Mouse (Mus musculus) liver, adult 2 months (tissue): ENCODE results near the gene Lad1. TPM values are rescaled to one million over a fixed set of nuclear protein-coding genes. Genes with fewer than 3 reads are reported as not detected.

Experiments
- DNase-seq: peaks from one replicate; pipeline ENCODE4 v3.0.0-alpha.2; 2011; ENCODE audit warnings: low read depth, low spot score; ENCODE audit errors: extremely low read depth
- H3K27ac ChIP-seq: fragments of 200-500 bp; replicated peaks from 2 replicates; pipeline ENCODE4 v1.5.1; 2012; ENCODE audit warnings: low read depth, mild to moderate bottlenecking, control low read depth, inconsistent platforms, low read length; ENCODE audit not compliant: insufficient read depth
- H3K27me3 ChIP-seq: fragments of 200-500 bp; 2 replicates; pipeline ENCODE4 v1.6.1; 2012; ENCODE audit warnings: mild to moderate bottlenecking, moderate library complexity, low read length, inconsistent platforms; ENCODE audit not compliant: control insufficient read depth, insufficient read depth
- H3K36me3 ChIP-seq: fragments of 200-500 bp; 2 replicates; pipeline ENCODE4 v1.6.1; 2012; ENCODE audit warnings: low read length, inconsistent platforms; ENCODE audit not compliant: control insufficient read depth, insufficient read depth
- H3K4me1 ChIP-seq: fragments of 200-500 bp; 2 replicates; pipeline ENCODE4 v1.6.1; 2011; ENCODE audit warnings: low read length; ENCODE audit not compliant: control insufficient read depth, insufficient read depth
- H3K4me3 ChIP-seq: fragments of 200-500 bp; 2 replicates; pipeline ENCODE4 v1.5.1; 2011; ENCODE audit warnings: low read depth, mild to moderate bottlenecking, control low read depth, low read length, moderate library complexity; ENCODE audit not compliant: insufficient read depth
- H3K79me2 ChIP-seq: fragments of 200-500 bp; 2 replicates; pipeline ENCODE4 v1.6.1; 2012; ENCODE audit warnings: inconsistent platforms, mild to moderate bottlenecking, low read length, moderate library complexity; ENCODE audit not compliant: control insufficient read depth, insufficient read depth
- H3K9ac ChIP-seq: fragments of 200-500 bp; 2 replicates; pipeline ENCODE4 v1.6.1; 2012; ENCODE audit warnings: low read depth, mild to moderate bottlenecking, control low read depth, inconsistent platforms, low read length
- CTCF ChIP-seq: fragments of 200-500 bp; IDR thresholded peaks from 2 replicates; pipeline ENCODE4 v1.5.1; 2011; ENCODE audit warnings: low read depth, low read length, control low read depth
- POLR2A ChIP-seq: fragments of 200-500 bp; IDR thresholded peaks from 2 replicates; pipeline ENCODE4 v1.6.1; 2011; ENCODE audit warnings: low read length, control low read depth; ENCODE audit not compliant: insufficient read depth; ENCODE audit errors: extremely low read depth
- WGBS: fragments of 180-500 bp; shearing (Covaris S2); methylation state at CpG from one replicate; pipeline ENCODE4 v1.1.7; 2018; 5-methylcytosine and 5-hydroxymethylcytosine counted together
- polyA plus RNA-seq: library from polyadenylated mRNA; depleted of rRNA; stranded (reverse); fragments of >200 nt; gene quantifications from 2 replicates; pipeline ENCODE4 v1.2.3, GENCODE M21; 2012
- total RNA-seq: library from RNA; depleted of rRNA; stranded (reverse); fragments of >200 nt; gene quantifications from 2 replicates; pipeline ENCODE4 v1.2.3, GENCODE M21; 2014

Lad1 gene
- total and polyA plus RNA-seq, 2 experiments, result 0.55 to 3.4 TPM

GRCm38 (mm10) chr1:135798492-135798891, 19.9 kb upstream of the Lad1 start:
- Histone ChIP-seq H3K79me2 (no peaks in the 10 kb centered on the region), H3K9ac (no peak overlapping the region), H3K27ac (no peak overlapping the region), H3K36me3 (no peaks in the 10 kb centered on the region), H3K4me1 (no peaks in the 10 kb centered on the region), H3K27me3 (0 out of 2 replicates have a peak, but pooled peaks cover 3% of the 10 kb centered on the region), H3K4me3 (no peak overlapping the region)
- 84% methylated on average over 1 of the region's 1 CpGs for WGBS
- no peak for DNase-seq
- TF ChIP-seq POLR2A (no peak), CTCF (no peak)

GRCm38 (mm10) chr1:135799109-135799627, 19.2 kb upstream of the Lad1 start:
- TF ChIP-seq POLR2A (no peak), CTCF (no peak)
- 72% methylated on average over 8 of the region's 8 CpGs for WGBS
- Histone ChIP-seq H3K4me1 (no peaks in the 10 kb centered on the region), H3K27ac (no peak overlapping the region), H3K36me3 (no peaks in the 10 kb centered on the region), H3K79me2 (no peaks in the 10 kb centered on the region), H3K4me3 (no peak overlapping the region), H3K9ac (no peak overlapping the region), H3K27me3 (no peaks in the 10 kb centered on the region)
- no peak for DNase-seq

GRCm38 (mm10) chr1:135800192-135800950, 18.0 kb upstream of the Lad1 start:
- no peak for DNase-seq
- H3K36me3 ChIP-seq, result no peaks in the 10 kb centered on the region
- no peak overlapping the region for H3K9ac ChIP-seq
- TF ChIP-seq CTCF, result no peak
- no peak for TF ChIP-seq POLR2A
- H3K27ac ChIP-seq, result no peak overlapping the region
- no peaks in the 10 kb centered on the region for H3K4me1 ChIP-seq
- H3K79me2 ChIP-seq, result no peaks in the 10 kb centered on the region
- no peak overlapping the region for H3K4me3 ChIP-seq
- WGBS, result 68% methylated on average over 8 of the region's 8 CpGs
- H3K27me3 ChIP-seq, result no peaks in the 10 kb centered on the region

- Histone ChIP-seq H3K36me3 (no peaks in the 10 kb centered on the region), H3K4me3 (no peak overlapping the region), H3K9ac (no peak overlapping the region), H3K27ac (no peak overlapping the region), H3K4me1 (no peaks in the 10 kb centered on the region), H3K79me2 (no peaks in the 10 kb centered on the region), H3K27me3 (no peaks in the 10 kb centered on the region)
- 62% methylated on average over 10 of the region's 10 CpGs for whole genome bisulfite sequencing
- TF ChIP-seq CTCF (no peak), POLR2A (no peak)
- no peak for DNase-seq
These were observed 10.9 kb upstream of the Lad1 start for GRCm38 (mm10) chr1:135807546-135807945.

GRCm38 (mm10) chr1:135810180-135810579, 8.2 kb upstream of the Lad1 start:
- H3K4me3 ChIP-seq, result no peak overlapping the region
- no peaks in the 10 kb centered on the region for H3K36me3 ChIP-seq
- no peaks in the 10 kb centered on the region for H3K27me3 ChIP-seq
- DNase-seq, result no peak
- H3K4me1 ChIP-seq, result no peaks in the 10 kb centered on the region
- H3K27ac ChIP-seq, result no peak overlapping the region
- 54% methylated on average over 2 of the region's 2 CpGs for WGBS
- no peaks in the 10 kb centered on the region for H3K79me2 ChIP-seq
- TF ChIP-seq POLR2A, result no peak
- no peak for TF ChIP-seq CTCF
- no peak overlapping the region for H3K9ac ChIP-seq
